Mouse (Mus musculus): ENCODE results near the gene Cnbp. TPM values are rescaled to one million over a fixed set of nuclear protein-coding genes. Genes with fewer than 3 reads are reported as not detected.

The Cnbp gene
- total RNA-seq, 2 experiments from 2014 or later, result 462 to 552 TPM

GRCm38 (mm10) chr6:87851871-87852270 lies 965 bp upstream of the Cnbp start:
- no peak for DNase-seq (ENCODE audit: low spot score)

DNA sequence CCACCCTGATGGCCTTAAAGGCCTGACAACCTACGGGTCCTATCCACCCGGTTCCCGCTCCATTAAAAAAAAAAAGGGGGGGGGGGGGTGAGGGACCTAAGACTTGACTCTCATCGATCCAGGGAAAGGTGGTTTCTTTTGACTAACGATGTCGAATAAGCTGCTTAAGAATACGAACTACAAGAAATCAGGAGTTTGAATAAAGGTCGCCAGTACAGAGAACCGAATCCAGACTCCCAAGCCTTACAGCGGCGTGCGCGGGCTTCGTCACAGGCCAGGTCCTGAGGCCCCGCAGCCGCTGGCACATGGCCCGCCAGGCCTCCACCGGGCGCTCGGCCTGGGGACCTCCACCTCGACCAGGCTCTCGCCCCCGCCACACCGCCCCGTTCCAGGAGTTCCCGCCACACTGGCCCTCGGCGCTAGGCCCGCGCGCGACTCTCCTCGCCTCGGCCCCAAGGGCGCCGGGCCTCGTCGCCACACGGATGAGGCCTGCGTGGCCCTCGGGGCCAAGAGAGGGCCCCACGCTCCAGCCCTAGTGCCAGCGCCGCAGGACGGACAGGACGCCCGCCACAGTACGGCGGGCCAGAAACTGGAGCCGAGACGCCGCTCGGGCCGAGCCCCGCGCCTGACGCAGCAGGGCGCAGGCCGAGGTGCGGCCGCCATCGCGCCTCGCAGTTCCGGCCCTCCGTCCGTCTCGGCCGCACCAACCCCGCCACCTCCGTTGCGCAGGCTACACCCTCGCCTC lies 579 bp downstream of the Cnbp start:
- peak; percentile 54 for DNase-seq (ENCODE audit: low spot score)

DNA sequence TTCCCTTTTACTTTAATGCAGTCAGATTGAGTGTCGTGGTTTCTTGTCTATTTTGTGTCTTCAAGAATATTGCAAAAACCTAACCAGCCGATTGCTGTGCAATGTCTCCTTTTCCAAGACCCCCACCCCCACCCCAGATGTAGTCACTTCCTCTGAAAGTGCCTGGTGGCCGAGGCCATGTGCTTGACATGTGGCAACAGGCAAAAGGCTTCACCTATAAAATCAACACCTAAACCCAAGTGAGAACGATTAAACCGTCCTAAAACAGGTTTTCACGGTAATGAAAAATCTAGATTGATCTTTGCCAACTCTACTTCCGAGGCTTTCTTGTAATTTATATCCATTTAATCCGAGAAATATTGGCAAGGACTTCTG lies 1.1 kb downstream of the Cnbp start:
- no peak for DNase-seq (ENCODE audit: low spot score)

GRCm38 (mm10) chr6:87846813-87847212 lies 4.1 kb downstream of the Cnbp start:
- DNase-seq (ENCODE audit: low spot score), result peak; percentile 44

- no peak for DNase-seq (ENCODE audit: low spot score)
Measured at GRCm38 (mm10) chr6:87845031-87845695, 5.7 kb downstream of the Cnbp start.

DNA sequence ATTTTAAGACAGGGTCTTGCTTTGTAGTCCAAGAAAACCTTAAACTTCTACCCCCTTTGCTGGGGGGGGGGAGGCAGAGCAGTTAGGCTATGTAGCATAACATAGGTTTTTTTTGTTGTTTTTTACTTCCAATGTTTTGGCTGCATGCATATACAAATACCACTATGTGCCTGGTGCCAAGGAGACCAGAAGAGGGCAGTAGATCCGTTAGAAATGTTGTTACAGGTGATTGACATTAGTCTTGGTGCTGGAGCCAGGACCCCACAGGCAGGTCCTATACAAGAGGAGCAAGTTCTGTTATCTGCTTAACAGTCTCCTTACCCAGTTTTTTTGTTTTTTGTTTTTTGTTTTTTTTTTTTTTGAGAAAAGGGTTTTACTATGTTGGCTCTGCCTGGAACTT lies 8.7 kb downstream of the Cnbp start:
- DNase-seq (ENCODE audit: low spot score), result no peak

GRCm38 (mm10) chr6:87841635-87842034 lies 9.3 kb downstream of the Cnbp start:
- DNase-seq (ENCODE audit: low spot score), result no peak

GRCm38 (mm10) chr6:87839797-87840341 lies 11.0 kb downstream of the Cnbp start:
- DNase-seq (ENCODE audit: low spot score), result peak; percentile 14

DNA sequence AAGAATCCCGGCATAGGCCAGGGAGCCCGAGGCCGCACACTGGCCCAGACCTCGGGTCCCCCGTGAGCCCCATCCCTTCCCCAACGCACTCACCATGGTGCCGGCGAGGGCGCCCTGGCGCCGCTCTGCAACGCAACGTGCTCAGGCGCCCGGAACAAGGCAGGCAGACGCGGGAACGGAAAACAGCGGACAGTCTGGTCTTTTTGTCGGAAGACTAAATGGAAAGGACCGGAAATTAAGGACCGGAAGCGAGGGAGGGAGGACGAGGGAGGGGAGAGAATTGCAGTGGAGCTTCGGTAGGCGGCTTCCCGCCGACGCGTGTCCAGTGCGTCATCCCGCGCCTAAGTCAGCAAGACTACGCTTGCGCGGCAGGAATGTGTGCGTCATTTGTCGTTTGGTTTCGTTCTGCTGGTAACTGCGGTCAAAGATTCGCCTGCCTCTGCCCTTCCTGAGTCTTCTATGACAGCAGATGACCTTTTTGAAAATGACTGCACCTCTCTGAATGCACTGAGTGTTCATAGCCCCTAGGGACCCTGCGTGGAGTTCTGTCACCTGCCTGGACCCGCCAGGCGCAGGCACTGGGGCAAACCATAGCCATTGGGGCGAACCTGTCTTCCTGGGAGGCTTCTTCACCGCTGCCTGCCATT lies 12.2 kb downstream of the Cnbp start, which contains the start of gene Isy1:
Gene Isy1 (minus strand): TSS at position 248 of the 647 bp plus-strand sequence.
- DNase-seq (ENCODE audit: low spot score), result peak; percentile 96

DNA sequence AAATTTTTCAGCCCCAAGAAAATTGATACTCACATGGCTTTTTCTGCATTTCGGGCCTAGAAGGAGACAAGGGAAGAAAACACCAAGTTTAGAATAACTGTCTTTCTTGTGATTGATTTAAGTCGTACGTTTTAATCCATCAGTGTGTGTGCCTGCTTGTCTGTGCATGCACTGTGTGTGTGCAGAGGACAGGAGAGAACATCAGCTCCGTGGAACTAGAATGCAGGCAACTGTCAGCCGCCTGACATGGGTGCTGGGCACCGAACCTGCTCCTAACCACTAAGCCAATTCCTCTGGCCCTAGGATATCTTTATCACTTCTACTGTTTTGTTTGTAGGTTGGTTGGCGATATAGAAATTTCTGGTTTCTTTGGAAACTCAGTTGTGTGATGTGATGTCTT lies 15.2 kb downstream of the Cnbp start, which contains the start of gene Gm45140:
Gene Gm45140 (minus strand): TSS at position 101 of the 400 bp plus-strand sequence.
- no peak for DNase-seq (ENCODE audit: low spot score)

GRCm38 (mm10) chr6:87820366-87820765 lies 30.5 kb downstream of the Cnbp start:
- DNase-seq (ENCODE audit: low spot score), result no peak

GRCm38 (mm10) chr6:87814486-87814885 lies 36.4 kb downstream of the Cnbp start:
- no peak for DNase-seq (ENCODE audit: low spot score)

GRCm38 (mm10) chr6:87812656-87813055 lies 38.2 kb downstream of the Cnbp start:
- DNase-seq (ENCODE audit: low spot score), result no peak

GRCm38 (mm10) chr6:87811675-87812338 lies 39.1 kb downstream of the Cnbp start, which contains the start of gene Rab43:
Gene Rab43 (minus strand): TSS chr6:87812164.
- DNase-seq (ENCODE audit: low spot score), result peak; percentile 96

- peak; percentile 59 for DNase-seq (ENCODE audit: low spot score)
Measured at GRCm38 (mm10) chr6:87810713-87811669, 39.9 kb downstream of the Cnbp start.

GRCm38 (mm10) chr6:87810311-87810710 lies 40.6 kb downstream of the Cnbp start:
- DNase-seq (ENCODE audit: low spot score), result no peak

DNA sequence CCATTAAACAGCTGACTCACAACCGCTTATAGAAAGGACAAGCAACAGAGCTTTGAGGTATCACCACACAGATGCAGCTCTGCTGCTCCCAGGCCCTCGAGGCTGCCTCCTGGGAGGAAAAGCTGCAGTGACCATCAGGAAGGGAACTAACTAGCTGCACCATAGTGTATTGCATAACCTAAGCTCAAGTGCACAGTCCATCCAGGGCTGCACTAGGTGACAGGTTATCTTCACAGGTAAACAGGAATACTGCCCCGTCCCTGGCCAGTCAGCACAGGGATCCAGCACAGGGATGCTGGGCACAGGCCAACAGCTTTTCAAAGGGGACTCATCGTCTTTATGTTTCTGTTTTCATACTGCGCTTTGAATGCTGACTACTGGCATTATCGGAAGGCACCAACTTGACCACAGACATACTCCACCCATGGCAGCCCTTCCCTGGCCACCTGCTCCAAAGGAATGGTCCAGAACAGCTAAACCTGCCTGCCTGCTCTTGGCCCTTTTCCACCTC lies 41.2 kb downstream of the Cnbp start:
- no peak for DNase-seq (ENCODE audit: low spot score)

DNA sequence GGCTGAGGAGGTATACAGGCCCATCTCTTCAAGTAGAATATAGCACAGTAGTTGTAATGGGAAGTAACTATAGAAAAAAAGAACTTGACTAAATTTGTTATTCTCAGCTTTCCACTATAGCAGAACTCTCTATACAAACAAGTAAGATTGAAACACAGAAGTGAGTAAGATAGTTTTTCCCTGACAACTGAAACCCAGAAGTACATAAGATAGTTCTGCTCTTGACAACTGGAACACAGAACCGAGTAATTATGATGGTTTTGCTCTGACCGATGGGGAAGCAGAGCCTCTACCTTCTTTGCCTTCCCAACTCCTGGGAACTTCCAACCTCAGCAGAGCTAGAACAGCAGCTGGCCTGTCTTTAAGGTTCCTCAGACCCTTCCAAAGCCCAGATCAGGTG lies 41.8 kb downstream of the Cnbp start:
- DNase-seq (ENCODE audit: low spot score), result no peak

GRCm38 (mm10) chr6:87808521-87808920 lies 42.4 kb downstream of the Cnbp start:
- DNase-seq (ENCODE audit: low spot score), result no peak
